Mouse (Mus musculus): Measurements from ENCODE around the gene Snx19.

The Snx19 gene

GRCm38 (mm10) chr9:30484183-30484582, 57.3 kb downstream of the Snx19 start:
- DNase-seq (ENCODE audit: low spot score in 2 of 2) = no peak

- DNase-seq (ENCODE audit: low spot score in 2 of 2) = no peak
Measured at GRCm38 (mm10) chr9:30485161-30485560, 58.3 kb downstream of the Snx19 start.

- DNase-seq (ENCODE audit: low spot score in 2 of 2) = no peak
Measured at GRCm38 (mm10) chr9:30488384-30488783, 61.5 kb downstream of the Snx19 start.

GRCm38 (mm10) chr9:30494446-30494845, 67.5 kb downstream of the Snx19 start:
- DNase-seq (ENCODE audit: low spot score in 2 of 2) = no peak

- no peak for DNase-seq (ENCODE audit: low spot score in 2 of 2)
Measured at GRCm38 (mm10) chr9:30508966-30509365, 82.1 kb downstream of the Snx19 start.

- DNase-seq (ENCODE audit: low spot score in 2 of 2) = no peak
Measured at GRCm38 (mm10) chr9:30515953-30516352, 89.0 kb downstream of the Snx19 start.
